Mouse (Mus musculus) kidney, postnatal 4 days (tissue): Measurements from ENCODE around the gene Cdc6.

Experiments
- DNase-seq, 2 experiments: peaks; one replicate each; pipeline ENCODE4 v3.0.0; 2021; ENCODE audit warnings: mixed read lengths in 2 of 2

Cdc6 gene

DNA sequence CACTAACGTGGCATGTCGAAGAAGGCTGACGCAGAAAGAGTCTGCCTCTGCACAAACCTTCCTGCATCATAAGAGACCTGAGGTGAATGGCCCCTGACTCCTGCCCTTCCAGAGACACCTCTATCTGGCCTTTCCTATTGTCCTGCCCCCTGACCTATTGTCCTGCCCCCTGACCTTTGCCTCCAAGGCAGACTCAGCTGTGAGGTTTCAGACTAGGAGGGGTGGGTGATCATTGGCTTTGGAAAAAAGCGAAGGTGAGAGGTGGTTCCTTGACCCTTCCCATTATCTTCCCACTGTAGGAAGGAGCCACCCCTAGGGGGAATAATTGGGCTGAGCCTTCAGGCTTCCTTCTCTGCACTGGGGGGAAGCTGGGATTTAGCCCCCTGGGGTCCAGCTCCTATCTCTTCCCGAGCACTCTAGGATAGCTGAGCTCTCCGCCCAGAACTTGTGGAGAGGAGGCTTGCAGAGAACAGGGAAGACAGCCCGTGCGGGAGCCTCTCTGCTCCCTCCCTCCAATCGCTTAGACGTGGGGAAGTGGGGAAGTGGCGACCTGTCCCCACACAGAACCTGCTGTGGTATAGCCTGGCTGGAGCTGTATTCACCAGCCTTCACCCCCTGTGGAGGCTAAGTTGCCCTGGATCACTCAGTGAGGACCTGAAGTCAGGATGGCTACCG, 55.0 kb downstream of the Cdc6 start:
- DNase-seq, result peak in 1 of 2 experiments; percentile 36

DNA sequence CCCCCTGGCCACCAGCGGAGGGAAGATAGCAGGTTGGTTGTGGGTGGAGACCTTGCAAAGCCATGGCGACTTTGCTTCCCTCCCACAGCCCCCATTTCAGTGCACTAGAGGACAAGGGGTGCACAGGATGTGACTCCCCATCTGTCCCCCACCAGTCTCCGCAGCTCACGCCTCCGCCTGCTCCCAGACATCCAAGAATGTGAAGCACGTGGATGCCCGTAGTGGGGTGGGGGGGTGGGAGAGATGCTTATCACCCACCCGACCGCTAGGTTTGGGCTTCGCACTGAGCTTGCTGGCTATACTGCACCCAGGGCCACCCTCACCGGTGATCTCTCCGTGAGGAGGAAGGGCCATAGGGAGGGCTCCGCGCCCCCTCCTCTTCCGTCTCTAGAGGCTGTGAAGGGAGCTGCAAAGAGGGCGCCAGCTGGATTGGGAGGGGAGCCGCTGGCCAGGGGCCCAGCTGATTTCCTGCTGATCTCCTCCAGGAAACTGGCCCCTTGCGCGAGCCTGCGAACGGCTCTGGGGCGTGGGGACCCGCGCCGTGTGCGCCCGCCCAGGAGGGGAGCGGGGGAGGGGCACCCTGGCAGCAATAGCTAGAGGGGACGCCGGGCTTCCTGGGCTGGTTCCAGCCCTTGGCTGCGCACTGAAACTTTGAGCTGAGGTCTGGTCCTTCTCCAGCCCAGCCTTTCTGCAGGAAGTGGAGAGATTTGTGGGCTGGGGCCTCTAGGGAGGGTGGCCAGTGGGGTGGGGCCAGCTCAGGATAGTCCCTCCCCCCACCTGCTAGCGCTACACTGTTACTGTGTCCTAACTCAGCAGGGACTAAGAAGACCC, 55.8 kb downstream of the Cdc6 start:
- peak; percentile 92 to 95 for DNase-seq

DNA sequence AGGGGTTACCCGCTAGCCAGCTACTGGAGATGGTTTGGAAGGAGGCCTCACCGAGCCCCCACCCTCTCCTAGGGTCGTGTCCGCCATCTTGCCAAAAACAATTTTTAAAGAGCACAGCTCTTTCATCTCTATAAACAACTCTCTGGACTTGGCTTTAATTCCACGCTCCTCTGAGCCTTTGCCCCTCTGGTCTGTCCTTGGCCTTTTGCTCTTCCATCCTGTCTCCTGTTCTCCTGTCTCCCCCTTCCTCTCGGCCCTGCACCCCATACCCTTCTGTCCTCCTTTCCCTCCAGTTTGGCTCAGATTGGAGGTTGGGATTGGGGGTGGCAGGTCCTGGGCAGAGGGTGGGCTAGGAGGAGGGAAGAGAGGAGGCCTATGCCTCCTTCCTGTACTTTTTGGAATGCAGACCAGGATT, 56.6 kb downstream of the Cdc6 start:
- DNase-seq, result no peak

DNA sequence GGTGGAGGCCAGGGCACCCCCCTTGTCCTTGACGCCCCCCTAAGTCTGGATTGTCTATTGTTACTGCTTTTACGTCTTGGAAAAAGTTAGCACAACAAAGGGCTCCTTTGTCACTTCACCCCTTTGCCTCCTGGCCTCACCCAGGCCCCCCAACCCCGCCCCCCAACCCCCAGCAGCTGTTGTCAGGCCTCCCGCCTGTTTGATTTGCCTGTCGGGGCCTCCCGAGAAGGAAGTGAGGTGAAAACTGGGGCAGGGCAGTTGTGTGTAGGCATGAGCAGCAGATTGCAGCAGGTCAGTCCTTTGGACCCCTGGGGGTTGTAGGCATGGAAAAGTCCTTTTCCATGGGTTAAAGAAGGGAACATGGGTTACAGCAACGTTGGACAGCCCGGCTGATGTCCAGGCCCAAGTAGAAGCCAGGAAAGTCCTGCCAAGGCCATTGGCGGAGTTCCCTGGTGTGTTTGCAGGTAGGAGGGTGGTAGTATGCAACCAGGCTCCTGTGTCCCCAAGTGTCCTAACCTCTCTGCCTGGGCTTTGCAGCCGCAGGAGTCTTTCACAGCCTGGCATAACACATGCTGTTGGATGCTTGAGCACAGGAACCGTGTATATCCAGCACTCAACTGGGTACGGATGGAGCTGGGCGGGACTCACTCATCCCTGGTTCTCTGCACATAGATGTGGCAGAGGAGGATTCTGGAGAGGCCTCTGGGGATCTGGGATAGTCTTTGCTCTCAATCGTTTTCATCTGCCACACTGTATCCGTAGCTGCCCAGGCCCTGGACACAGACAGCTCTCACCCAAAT, 57.2 kb downstream of the Cdc6 start:
- peak in 1 of 2 experiments; percentile 37 for DNase-seq

DNA sequence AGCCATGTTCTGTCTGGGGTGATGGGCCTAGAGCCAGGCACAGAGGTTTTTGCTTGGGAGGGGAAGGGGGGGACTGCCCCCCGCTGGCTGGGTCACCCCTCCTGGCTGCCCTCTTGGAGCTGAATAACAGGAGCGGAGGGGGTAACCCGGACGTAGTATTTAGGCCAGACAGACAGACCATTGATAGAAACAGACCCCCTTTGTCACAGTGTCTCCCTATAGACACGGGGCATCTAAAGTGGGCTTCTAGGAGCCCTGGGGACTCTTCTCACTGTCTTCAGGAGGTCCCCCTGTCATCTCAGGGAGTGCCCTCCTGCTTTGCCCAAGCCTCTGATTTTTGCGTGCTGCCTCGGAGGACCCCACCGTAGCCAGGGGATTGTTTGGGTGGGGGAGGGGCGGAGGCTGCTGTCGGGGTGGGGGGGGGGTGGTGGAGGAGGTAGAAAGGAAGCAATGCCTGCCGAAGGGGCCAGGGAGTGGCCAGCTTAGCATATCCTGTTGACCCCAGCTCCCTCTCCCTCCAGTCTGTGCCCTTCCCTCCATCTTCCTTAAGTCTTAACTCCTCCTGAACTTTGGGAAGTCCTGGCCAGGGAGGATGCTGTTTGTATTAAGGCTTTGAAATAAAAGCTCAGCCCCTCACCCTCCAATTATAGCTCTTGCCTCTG, 57.9 kb downstream of the Cdc6 start:
- DNase-seq, result peak in 1 of 2 experiments; percentile 37

DNA sequence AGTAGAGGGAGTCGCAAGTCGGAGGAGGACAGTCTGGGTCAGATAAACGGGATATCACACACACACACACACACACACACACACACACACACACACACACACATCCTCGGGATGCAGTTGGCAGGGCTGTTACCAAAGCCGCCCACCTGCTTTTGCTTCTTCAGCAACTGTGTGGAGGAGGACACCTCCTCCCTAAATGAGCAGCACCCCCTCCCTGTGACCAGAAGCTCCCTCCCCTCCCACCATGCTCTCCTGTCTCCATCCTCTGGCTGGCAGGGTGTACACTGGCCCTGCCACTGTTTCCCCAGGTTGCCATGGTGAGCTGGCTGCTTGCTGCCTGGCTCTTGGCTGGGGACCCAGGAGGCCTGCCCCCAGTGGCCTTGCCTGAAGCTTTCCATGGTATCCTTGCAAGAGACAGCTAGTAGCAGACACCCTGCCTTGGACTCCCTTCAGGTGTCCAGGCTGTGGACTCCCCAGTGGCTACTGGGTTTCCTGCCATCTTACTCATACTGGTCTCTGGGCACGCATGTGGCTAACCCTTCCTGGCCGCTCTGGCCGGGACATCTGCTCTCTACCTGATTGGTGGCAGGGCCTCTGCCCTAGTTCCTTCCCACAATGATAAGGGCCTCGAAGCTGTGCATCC, 59.0 kb downstream of the Cdc6 start:
- DNase-seq, result peak; percentile 61 to 71

DNA sequence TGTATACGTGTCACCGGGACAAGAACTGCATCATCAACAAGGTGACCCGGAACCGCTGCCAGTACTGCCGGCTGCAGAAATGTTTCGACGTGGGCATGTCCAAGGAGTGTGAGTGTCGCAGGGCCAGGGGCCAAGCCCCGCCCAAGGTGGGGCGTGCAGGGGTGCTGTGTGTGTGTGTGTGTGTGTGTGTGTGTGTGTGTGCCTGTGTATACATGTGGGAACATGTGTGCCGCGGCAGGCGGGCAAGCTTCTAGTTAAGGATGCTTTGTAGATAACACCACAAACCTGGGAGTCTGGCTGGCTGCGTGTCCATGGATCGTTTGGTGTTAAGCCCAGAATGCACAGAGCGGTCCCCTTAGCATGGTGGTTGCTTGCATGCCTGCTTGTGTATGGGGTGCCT, 60.5 kb downstream of the Cdc6 start:
- no peak for DNase-seq

DNA sequence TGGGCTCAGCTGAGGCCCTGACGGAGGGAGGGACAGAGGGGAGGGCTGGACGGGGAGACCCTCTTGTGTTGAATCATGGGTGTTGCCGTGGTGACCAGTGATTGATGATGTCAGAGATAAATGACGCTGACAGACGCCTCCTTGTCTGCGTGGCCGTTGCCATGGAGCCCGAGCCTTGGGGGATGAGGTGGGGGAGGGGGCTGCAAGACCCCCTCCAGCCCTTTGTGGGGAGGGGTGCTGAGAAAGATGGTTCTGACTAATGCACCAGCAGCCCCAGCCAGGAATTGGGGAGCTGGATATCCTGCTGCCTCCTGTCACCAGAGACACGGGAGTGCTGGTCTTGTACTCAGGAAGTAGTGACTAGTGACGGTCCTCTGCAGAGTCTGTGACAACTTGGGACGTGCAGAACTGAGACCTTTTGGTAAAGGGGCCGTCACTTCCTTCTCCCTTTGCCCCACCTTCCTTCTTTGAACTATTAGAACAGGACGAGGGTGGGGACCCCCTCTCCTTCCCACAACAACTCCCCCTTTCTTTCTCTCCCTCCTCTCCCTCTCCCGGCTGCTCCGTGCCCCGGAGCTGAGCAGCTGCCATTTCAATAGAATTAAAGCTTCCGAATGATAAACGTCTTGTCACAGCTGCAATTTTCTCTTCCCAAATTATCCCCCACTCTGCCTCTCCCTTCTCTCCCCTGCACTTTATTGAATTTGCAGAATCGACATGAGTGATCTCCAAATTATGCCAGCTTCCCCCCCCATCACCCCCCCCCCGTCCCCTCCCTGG, 61.3 kb downstream of the Cdc6 start:
- DNase-seq, result peak; percentile 32 to 47

DNA sequence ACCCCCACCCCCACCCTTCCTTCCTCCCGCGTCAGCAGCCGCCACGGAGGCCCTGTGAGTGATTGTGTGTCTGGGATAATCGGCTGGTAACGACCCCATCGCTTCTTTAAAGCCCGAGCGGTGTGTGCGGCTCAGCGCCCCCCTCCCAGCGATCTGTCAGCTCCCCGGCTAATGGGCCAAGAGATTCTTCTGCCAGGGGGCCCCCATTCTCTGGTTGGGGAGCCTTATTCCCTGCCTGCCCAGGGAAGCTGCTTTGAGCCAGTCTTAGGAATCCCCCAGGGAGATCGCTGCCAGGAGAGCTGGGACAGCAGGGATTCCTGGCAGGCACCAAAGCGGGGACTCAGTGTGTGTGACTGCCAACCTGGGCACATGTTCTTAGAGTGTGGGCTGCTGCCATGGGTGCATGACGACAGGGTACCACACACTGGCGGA, 61.9 kb downstream of the Cdc6 start:
- peak in 1 of 2 experiments; percentile 58 for DNase-seq

DNA sequence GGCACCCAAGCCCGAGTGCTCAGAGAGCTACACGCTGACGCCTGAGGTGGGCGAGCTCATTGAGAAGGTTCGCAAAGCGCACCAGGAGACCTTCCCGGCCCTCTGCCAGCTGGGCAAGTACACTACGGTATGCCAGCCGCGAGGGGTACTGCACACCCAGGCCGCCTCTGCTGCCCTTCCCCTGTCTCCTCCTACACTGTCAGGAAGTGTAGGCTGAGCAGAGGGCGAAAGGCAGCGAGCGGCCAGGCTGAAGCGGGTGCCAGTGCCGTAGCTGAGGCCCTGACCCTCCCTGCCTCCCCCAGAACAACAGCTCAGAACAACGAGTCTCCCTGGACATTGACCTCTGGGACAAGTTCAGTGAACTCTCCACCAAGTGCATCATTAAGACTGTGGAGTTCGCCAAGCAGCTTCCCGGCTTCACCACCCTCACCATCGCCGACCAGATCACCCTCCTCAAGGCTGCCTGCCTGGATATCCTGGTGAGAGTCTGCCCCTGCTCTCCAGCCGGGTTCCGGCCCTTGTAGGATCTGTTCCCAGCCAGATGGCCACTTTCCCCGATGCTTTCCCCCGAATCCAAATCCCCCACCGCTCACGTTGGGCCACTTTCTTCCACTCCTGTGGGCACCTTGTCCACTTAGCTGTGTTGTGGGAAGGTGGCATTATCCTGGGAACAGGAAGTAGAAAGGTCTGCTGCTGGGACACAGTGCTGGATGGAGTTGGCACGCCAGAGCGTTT, 62.8 kb downstream of the Cdc6 start:
- peak; percentile 59 to 71 for DNase-seq

DNA sequence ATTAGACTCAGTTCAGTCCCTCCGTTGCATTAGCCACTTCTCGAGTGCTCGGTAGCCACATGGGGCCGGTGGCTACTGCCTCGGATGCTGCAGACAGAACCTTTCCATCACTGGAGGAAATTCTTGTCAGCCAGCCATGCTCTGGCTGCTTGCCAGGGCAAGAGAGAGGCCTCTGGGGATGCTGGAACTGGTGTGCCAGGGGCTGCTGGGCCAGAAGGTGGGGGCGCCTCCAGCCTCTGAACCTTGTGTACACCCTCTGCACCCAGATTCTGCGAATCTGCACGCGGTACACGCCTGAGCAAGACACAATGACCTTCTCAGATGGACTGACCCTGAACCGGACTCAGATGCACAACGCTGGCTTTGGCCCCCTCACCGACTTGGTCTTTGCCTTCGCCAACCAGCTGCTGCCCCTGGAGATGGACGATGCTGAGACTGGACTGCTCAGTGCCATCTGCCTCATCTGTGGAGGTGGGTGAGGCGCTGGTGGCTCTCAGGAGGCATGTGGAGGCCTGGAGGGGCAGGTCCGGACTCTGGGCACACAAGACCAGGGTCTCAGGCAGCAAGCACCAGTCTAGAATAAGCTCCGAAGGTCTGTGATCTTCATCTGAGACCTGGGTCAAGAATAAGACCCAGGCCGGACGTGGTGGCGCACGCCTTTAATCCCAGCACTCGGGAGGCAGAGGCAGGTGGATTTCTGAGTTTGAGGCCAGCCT, 63.9 kb downstream of the Cdc6 start:
- DNase-seq, result peak; percentile 74 to 81

DNA sequence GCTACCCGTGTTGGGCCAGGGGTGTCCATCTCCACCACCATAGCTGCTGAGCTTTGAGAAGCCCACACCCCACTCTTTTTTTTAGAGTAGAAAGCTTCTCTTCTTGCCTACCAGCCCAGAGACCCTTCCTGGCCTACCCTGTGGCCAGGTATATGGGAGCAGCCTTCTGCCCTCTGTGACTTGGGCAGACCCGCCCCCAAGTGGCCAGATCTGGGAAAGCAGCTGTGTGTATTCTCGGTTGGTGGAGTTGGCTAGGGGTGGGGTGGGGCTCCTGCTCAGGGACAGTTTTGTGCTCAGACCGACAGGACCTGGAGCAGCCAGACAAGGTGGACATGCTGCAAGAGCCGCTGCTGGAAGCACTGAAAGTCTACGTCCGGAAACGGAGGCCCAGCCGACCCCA, 64.6 kb downstream of the Cdc6 start:
- DNase-seq, result peak; percentile 93

DNA sequence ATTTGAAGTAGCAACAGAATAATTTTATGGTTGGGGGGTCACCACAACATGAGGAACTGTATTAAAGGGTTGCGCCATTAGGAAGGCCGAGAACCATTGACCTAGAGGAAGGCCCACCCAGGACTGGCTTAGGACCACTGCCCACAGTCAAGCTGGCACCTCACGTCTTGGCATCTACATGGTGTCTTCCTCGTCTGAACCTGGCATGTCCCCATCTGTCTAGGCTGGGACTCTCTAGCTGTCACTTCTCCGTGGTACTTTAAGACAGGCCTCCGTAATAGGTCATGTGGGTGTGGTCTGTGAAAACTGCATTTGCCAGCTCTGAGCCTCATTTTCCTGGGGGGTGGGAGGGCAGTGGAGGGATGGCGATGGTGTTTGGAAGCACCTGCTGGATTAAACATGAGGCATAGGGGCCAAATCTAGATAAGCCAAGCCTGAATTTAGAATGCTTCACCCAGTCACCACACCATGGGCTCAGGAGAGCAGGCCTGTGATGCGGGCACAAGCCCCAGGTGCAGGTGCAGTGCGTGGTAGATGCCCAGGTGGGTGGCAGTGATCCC, 65.3 kb downstream of the Cdc6 start:
- no peak for DNase-seq
